Mouse (Mus musculus) small intestine, adult 2 months (tissue): ENCODE results near the gene Brca1.

Experiments used
- CTCF ChIP-seq: fragments of 200-500 bp; IDR thresholded peaks from 2 replicates; pipeline ENCODE4 v1.5.1; 2012; ENCODE audit warnings: low read depth, mild to moderate bottlenecking, control low read depth, inconsistent platforms, low read length, moderate library complexity, mixed read lengths; ENCODE audit not compliant: insufficient replicate concordance, insufficient read length; ENCODE audit errors: extremely low read depth
- POLR2A ChIP-seq: fragments of 200-500 bp; IDR thresholded peaks from 2 replicates; pipeline ENCODE4 v1.6.1; 2012; ENCODE audit warnings: low read depth, mild to moderate bottlenecking, control low read depth, inconsistent platforms, low read length, moderate library complexity

DNA sequence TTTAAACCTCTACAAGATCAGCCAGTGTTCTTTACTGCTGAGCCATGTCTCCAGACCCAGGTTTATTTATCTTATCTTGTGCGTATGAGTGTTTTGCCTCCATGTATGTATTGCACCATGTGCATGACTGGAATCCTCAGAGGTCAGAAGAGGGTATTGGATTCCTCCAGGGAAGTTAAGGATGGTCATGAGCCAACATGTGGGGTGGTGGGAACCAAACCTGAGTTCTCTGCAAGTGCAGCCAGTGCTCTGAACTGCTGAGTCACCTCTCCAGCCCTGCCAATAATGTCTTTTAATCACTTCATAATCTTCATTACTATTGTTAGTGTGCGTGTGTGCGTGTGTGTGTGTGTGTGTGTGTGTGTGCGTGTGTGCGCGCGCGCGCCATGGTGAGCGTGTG, 100.2 kb downstream of the Brca1 start:
- TF ChIP-seq CTCF (no peak), POLR2A (no peak)
